Mouse (Mus musculus) layer of hippocampus, adult 9-11 months (tissue): ENCODE results near the gene Atp1b3.
"Not testable (repeated sequence)": the region's sequence is repeated elsewhere in the genome, so short reads cannot be mapped to it uniquely, and the experiment has no call there.

Source experiments
- DNase-seq: peaks from one replicate; pipeline ENCODE4 v3.0.0; 2022

The Atp1b3 gene

DNA sequence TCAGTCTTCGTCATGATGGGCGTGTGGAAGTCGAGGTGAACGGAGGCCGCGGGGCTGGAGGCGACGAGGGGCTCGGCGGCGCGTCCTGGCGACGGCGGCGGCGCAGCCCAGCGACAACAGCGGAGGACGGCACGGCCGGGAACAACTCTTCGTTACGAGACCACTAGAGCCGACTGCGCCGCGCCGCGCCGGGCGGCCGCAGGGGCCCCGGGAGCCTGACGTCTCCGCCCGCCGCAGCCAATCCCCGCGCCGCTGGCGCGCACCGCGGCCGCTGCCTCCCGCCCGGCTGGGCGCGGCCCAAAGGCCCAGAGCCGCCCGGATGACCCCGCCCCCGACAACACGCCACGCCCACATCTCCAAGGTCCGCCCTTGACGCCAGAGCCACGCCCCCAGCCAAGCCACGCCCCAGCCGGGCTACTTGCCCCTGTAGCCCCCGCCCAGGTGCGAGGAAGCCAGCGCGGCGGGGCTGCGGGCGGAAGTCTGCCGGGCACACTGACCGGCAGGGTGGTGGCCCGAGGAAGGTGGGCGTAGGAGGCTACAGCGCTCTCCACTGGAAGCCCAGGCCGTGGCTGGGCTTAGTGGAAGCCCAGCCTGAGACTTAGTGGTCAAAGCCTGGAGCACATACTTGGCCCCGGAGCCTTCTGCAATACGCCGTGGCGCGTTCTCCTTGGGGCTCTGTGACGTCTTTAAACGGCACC is at the start of gene Atp1b3:
TSS of gene Atp1b3 (minus strand) at position 302 of the 698 bp plus-strand sequence.
- peak; percentile 97 for DNase-seq

DNA sequence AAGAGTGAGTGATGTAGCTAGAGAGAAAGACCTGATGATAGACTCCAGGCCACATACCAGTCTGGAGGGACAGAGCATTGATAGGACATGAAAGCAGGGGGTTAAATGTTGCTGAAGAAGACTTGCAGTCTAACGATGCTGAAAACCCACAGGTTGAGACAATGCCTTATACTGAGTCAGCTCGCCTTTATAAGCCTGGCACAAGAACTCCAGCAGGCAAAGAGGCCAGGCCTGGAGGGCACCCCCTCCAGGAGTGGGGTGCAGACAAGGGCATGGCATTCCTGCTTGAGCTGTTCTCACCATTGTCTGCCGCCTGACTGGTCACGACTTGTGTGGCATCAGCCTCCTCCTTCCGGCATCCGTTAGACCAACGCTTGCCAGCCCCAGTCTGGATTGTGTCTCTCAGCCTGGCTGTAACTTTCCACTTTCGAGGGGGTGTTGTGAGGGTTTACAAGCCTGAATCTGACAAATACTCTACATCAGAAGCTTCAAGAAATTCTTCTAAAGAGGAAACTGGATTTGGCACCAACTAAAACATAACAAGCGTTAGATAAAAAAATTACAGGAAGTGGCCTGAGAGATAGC is 48.7 kb upstream of the Atp1b3 start:
- no peak for DNase-seq

DNA sequence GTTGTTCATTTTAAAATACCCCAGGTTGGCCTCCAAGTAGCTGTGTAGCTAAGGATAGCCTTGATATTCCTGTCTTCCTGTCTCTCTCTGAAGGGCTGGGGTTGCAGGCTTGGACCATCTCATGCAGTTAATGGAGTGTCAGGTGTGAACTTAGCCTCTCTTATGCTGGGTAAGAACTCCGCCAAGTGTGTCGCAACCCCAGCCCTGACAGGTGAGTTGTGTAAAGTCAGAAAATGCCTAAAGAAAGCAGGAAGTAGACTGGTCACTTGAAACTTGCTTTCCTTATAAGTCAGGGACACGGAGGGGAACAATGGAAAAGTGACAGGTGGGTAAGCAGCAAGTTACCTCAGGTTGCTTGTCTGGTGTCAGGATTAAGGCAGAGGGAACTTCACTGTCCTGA is 40.1 kb upstream of the Atp1b3 start:
- DNase-seq = no peak

DNA sequence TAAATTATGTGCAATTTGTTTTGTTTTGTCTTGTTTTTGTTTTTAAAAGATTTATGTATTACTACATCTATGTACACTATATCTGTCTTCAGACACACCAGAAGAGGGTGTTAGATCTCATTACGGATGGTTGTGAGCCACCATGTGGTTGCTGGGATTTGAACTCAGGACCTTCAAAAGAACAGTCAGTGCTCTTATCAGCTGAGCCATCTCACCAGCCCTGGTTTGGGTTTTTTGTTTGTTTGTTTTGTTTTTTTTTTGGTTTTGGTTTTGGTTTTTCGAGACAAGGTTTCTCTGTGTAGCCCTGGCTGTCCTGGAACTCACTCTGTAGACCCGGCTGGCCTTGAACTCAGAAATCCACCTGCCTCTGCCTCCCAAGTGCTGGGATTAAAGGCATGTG is 35.7 kb upstream of the Atp1b3 start:
- not testable (repeated sequence) for DNase-seq

DNA sequence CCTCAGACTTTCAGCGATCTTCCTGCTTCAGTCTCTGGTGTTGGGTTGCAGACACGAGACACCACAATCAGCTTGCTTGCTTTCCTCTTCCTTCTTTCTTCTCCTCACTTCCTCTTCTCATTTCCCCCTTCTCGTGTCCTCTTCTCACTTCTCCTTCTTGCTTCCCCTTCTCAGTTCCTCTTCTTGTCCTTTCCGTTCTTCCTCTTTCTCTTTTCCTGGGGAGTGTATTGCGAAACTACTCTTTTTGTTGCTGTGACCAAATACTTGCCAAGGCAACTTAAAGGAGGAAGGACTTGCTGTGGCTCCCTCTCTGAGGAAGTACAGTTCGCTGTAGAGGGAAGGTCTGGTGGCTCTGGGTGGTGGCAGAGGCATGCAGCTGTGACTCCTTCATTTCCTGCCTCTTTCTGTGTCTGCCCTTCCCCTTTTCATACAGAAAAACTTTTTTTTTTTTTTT is 35.2 kb upstream of the Atp1b3 start:
- no peak for DNase-seq

- DNase-seq = no peak
Measured at GRCm38 (mm10) chr9:96398614-96399013, 34.4 kb upstream of the Atp1b3 start.

- DNase-seq = no peak
Measured at GRCm38 (mm10) chr9:96398165-96398564, 33.9 kb upstream of the Atp1b3 start.

- DNase-seq = no peak
Measured at GRCm38 (mm10) chr9:96394910-96395690, 30.9 kb upstream of the Atp1b3 start.

DNA sequence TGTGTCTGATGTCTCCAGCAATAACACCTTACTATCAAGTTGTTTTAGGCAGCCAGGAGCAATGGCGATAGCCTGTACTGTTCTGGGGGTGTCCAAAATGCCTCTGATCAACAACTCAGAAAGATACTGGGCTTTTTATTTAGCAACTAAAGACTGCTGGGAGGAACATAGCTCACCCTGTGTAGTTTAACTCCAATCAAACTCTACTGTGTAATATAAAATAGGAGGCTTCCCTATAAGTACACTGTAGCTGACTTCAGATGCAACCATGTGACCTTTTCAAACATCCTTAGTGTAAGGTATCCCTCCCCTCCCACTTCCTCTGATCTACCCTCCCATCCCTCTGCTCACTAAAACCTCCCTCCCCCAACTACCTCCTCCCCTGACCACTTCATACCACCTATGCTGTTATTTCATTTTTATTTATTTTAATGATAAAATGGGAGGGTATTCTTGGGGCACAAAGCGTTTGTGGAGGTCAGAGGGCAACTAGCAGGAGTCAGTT is 29.5 kb upstream of the Atp1b3 start:
- DNase-seq = no peak

- DNase-seq = peak; percentile 10
Measured at GRCm38 (mm10) chr9:96393112-96393511, 28.9 kb upstream of the Atp1b3 start.

DNA sequence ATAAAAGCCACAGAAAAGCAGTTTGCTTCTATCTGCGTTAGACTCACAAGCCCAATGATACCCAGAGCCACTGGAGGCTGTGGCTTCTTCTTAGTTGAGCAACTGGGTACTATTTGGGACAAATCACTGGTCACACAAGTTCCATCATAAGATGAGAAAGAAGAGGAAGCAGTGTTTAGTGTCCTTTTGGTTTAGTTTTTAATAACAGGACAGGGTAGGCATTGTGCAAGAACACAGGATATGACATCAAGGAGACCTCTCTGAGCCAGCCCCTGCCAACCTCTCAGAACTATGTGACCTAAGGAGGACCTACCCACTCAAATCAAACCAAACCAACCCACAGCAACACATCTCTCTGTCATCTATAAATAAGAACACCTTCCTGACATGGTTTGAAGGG is 27.7 kb upstream of the Atp1b3 start:
- peak; percentile 38 for DNase-seq

DNA sequence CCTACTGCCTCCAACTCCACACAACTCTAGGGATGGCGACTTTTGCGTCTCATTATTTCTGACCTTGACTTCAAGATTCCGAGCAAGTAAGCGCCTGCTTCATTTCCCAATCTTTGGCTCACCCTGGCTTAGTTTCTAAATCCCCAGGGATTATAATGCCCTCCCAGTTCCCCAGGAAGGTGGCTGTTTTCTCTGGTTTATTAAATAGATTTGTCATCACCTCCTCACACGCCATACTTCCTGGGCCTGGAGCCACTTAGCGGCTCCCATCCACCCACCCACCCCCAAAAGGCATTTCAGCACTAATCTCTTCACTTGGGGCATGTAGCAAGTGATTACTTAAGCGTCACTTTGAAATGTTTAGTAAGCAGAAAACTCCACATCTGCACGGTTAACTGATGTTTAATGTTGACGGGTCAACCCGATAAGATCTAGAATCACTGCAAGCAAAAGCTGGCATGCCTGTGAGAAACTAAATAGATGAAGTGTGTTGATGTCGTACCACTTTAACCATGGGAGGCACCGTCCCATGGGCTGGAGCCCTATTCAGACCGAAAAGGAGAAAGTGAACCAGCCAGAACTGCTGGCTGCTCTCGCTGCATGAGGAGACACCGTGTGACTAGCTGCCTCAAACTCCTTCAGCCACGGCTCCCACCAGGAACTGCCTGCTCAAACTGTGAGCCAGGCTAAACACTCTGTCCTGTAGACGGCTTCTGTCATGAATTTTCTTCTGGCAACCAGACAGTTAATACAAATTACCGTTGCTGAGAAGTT is 19.7 kb upstream of the Atp1b3 start:
- DNase-seq = no peak

- DNase-seq = no peak
Measured at GRCm38 (mm10) chr9:96382756-96383155, 18.5 kb upstream of the Atp1b3 start.

- DNase-seq = no peak
Measured at GRCm38 (mm10) chr9:96381393-96381792, 17.2 kb upstream of the Atp1b3 start.

DNA sequence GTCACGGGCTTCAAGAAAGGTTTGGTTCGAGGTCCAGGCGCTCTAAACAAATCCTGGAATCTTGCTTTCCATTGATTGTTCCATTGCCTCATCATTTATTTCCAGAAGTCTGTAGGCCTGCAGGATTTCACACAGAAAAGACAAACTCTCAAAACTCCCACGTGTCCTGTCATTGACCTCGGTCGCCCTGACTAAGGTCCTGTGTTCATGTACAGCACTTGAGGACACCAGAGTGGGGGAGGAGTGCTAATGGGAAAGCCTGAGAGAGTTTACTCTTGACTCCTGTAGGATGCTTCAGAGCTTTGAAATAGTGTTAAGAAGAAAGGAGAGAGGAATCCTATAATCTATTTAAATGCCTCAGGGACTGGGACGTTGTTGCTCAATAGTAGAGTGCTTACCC is 15.3 kb upstream of the Atp1b3 start:
- no peak for DNase-seq

DNA sequence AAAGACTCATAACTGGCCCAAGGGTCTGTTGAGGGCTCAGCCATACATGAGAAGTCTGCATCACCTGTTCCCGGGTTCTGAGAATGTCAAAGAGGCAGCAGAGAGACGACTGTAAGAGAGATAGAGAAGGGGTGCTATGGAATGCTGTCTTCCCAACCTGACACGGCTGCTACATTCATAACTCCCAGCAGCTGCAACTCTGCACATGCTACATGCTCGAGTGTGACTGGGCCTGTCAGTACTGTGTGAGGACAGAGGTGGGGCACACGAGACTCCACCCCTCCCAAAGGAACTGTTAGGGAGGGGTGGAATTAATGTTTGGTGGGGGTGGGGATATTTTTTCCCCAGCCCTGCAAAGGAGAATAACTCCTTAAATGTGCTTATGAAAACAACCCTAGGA is 14.5 kb upstream of the Atp1b3 start:
- DNase-seq = no peak

GRCm38 (mm10) chr9:96377096-96377495 is 12.9 kb upstream of the Atp1b3 start:
- no peak for DNase-seq

DNA sequence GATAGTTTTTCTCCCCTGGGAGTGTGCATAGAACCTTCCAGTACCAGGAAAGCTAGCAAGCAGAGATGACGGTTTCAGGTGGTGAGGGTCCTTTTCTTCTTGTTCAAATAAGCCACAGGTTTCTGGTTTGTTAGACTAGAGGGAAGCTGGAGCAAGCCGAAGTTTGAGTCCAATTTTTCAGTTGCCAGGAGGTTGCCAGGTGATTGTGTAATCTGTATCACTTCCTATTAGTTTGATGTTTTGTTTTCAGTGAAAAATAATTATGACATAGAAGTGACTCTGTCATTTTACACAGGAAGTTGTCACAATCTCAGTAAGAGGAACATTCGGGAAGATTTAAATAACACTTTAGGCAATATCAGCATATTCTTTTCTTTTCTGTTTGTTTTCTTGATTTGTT is 11.6 kb upstream of the Atp1b3 start:
- no peak for DNase-seq

GRCm38 (mm10) chr9:96371075-96371474 is 6.8 kb upstream of the Atp1b3 start:
- DNase-seq = no peak

GRCm38 (mm10) chr9:96369654-96370384 is 5.6 kb upstream of the Atp1b3 start:
- no peak for DNase-seq

- DNase-seq = peak; percentile 11
Measured at GRCm38 (mm10) chr9:96365271-96365872, 1.1 kb upstream of the Atp1b3 start.
